Mouse (Mus musculus): Measurements from ENCODE around the gene Coasy.

The Coasy gene

GRCm38 (mm10) chr11:101062971-101063675 is 19.2 kb upstream of the Coasy start:
- DNase-seq: no peak

GRCm38 (mm10) chr11:101063676-101064327 is 18.6 kb upstream of the Coasy start:
- no peak for DNase-seq

DNA sequence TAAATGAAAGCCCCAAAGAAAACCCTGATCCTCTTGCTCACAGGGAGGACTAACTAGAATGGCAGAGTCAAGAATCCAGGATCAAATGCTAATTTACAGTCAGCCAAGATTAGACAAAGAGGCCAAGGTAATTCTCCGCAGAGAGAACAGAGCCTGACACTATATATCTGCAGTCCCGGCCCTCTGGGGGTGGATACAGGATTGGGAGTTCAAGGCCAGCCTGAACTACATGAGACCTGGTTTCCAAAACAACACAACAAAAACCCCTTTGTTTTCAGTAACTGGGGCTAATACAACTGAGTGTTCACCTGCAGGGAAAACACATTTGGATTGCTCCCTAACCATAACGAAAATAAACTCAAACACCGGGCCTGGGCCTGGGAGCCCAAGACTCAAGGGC is 17.9 kb upstream of the Coasy start:
- no peak for DNase-seq

DNA sequence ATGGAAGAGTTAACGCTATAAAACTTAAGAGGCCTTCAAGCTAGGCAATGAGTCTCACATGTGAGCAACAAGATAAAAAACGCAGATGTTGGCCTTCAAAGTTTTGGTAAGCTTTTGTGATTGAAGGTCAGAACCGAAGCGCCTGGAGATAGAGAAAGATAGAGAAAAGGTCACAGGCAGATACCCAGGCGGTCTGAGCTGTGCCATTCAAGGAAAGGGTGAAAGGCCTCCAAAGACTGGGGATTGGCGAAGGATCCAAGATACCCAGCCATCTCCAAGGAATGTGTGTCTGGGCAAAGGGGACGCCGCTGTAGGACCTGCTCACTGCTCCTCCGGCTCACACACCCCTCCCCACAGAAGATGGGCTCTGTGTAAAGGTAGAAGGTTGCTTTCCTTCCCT is 17.4 kb upstream of the Coasy start:
- DNase-seq: no peak

GRCm38 (mm10) chr11:101066549-101067412 is 15.6 kb upstream of the Coasy start:
- peak; percentile 90 for DNase-seq

DNA sequence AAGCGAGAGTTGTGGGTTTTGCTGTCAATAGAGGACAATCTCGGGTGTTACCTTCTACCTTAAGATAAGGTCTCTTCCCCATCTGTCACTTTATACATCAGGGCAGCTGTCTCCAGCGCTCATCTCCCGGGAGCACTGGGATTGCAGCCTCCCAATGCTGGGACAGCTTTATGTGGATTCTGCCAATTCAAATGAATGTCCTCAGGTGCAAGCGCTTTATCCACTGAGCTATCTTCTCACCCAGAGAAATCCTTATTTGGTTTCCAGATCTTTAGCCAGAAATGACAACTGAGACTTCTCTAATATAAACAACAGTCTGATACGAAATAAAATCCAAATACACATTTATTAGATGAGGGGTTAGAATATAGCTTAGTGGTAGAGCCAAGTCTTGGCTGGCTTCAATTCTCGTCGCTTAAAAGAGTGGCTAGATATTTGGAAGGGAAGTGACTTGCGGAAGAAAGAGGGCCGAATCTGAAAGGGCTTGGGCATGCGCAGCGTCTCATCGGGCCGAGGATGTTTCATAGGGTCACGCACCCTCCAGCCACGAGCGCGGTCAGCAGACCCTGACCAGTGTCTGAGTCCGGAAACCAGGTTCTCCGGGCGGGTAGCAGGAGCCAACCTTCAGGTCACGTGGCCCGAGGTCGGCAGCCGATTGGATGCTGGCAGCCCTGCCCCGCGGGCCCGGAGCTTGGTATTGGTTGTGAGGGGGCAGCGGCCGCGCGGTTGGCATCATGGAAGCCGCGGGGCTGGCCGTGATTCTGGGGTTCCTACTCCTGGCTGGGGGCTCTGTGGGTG is 12.8 kb upstream of the Coasy start, which contains the start of gene Naglu:
Gene Naglu, plus strand, starts transcription at position 622 of the 798 bp plus-strand sequence.
- peak; percentile 96 for DNase-seq

DNA sequence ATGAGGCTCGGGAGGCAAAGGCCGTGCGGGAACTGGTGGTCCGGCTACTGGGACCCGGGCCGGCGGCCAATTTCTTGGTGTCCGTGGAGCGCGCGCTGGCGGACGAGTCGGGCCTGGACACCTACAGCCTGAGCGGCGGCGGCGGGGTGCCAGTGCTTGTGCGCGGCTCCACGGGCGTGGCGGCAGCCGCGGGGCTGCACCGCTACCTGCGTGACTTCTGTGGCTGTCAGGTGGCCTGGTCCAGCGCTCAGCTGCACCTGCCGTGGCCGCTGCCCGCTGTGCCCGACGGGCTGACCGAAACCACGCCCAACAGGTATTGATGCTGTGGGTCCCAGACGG is 12.2 kb upstream of the Coasy start:
- no peak for DNase-seq

DNA sequence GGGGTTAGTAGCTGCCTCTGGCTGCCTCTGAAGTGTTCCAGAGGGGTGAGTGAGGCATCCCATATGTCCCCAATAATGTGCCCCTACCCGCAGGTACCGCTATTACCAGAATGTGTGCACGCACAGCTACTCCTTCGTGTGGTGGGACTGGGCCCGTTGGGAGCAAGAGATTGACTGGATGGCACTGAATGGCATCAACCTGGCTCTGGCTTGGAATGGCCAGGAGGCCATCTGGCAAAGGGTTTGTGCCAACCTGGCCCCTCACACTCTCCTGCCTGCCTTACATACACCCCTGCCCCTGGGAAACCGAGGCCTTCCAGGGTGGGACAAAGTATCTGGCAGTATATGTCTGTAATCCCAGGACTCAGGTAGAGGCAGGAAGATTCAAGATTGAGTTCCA is 11.4 kb upstream of the Coasy start:
- no peak for DNase-seq

- DNase-seq: no peak
Measured at GRCm38 (mm10) chr11:101071810-101072428, 10.4 kb upstream of the Coasy start.

DNA sequence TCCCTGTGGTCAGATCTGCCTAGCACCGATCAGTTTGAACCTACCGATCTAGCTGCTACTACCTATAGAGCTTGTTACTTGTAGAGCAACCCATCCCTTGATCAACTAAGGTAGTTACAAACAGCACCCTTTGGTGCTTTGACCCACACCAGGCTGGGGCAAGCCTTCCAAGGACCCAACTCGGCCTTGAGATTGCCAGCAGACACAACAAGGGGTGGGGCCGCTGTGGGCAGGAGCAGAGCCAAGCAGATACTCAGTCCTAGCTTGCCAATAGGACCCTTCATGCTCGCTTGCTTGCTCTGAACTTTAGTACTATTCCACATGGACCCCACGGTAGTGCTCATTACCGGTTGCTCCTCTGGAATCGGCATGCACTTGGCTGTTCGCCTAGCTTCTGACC is 4.2 kb upstream of the Coasy start, which contains the start of gene Hsd17b1:
Gene Hsd17b1, plus strand, starts transcription at position 291 of the 400 bp plus-strand sequence.
- DNase-seq: no peak

GRCm38 (mm10) chr11:101079746-101080145 is 2.6 kb upstream of the Coasy start:
- DNase-seq: no peak

DNA sequence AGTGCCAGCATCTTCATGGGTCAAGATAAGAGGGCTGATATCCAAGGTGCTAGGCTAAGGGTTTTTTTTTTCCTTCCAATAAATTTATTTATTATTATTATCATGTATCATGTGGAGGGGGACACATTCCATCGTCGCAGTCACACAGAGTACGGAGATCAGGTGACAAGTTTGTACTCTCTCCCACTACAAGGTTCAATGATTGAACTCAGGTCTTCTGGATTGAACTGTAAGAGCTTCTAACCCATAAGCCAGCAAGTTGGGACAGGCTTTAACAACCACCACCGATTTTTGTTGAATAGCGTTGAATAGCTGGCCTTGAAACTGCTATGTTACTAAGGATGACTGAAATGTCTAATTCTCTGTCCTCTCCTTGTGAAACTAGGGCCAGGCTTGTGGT is 1.9 kb upstream of the Coasy start:
- DNase-seq: no peak

DNA sequence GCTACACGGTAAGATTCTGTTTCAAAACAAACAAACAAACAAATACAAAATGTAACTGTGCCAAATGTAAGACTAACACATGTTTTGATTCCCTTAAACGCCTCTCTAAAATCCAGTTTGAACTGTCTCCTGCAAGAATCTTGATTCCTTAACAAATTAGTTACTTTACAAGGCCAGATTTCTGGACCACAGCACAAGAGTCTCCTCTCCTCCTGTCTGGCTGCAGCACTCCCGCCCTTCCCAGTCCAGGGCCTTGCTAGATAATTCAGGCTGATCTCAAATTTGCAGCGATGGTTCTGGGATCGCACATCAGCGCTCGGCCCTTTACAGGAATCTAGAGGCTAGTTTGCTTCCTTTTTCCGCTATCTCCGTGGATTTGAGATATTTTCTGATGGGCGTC is 706 bp upstream of the Coasy start:
- no peak for DNase-seq

- DNase-seq: no peak
Measured at GRCm38 (mm10) chr11:101083083-101083697, 825 bp downstream of the Coasy start.

DNA sequence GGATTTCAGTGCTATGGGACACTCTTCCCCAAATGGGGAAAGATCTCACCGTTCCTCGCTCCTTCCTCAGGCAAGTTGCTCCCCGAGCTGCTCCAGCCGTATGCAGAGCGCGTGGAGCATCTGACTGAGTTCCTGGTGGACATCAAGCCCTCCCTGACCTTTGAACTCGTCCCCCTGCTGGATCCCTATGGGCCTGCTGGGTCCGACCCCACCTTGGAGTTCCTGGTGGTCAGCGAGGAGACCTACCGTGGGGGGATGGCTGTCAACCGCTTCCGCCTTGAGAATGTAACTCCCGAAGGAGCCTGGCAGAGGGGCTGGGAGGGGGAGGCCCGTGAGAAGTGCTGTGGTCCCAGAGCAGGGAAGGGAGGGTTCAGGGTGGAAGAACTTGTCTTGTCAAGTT is 1.9 kb downstream of the Coasy start:
- no peak for DNase-seq

GRCm38 (mm10) chr11:101084811-101085210 is 2.4 kb downstream of the Coasy start:
- DNase-seq: no peak

- DNase-seq: no peak
Measured at GRCm38 (mm10) chr11:101085617-101086322, 3.4 kb downstream of the Coasy start.

- DNase-seq: no peak
Measured at GRCm38 (mm10) chr11:101086323-101086674, 3.9 kb downstream of the Coasy start.

DNA sequence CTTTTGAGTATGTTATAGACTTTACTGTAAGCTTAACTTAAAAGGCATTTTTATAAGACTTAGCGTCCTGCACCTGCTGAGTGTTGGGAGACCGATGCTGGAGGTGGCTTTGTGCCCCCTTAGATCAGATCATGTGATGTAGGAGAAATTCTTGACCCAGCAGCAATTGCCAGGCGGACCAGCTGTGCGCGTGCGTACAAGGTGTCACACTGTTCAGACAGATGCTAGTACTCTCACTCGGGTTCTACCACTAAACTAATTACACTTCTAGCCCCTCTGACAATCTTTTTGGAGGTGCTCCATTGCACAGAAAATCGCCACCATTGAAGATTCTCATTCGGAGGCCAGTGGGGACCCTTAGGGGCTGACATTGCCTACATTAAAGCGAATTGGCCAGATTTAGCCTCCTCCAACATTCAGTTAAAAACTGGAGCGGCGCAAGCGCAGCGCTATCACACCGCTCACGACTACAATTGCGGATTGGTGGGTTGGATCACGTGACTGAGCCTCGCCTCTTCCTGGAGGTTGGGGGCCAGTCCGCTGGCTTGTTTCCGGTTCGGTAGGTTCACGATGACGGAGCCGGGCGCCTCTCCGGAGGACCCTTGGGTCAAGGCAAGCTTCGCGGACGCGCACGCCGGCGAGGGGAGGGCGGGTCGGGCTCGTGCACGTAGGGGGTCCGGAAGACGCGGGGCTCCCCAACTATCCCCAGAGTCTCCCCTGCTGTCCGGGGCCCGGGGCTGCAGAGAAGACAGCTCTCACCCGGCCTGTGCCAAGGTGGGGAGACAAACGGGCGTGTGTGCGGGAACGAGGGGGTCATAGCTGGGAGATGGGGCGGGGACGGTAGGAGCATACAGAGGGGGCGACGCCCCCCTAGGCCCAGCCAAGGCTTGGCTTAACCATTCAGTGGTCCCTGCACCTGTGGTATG is 4.7 kb downstream of the Coasy start, which contains the start of gene Mlx:
Gene Mlx, plus strand, starts transcription at position 522 of the 926 bp plus-strand sequence.
- peak; percentile 96 for DNase-seq

DNA sequence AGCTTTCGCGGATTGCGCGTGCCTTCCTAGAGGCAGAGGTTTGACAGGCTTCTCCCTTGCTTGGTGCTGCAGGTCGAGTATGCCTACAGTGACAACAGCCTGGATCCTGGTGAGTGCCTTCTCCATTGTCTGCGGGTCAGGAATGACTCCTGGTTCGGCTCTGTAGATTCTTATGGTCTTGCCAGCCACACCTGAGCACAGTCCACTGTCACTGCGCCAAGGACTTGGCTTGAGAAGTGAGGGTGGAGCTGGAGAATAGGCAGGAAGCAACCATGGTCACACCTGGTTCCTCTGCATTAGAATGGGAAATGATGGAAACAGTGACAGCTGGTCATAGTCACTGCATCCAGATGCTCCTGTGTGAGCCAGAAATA is 5.3 kb downstream of the Coasy start:
- no peak for DNase-seq

Measured in retina, postnatal 1 day (tissue).